Mouse (Mus musculus): Measurements from ENCODE around the gene Carm1. TPM values are rescaled to one million over a fixed set of nuclear protein-coding genes. Genes with fewer than 3 reads are reported as not detected.

Gene Carm1
- polyA plus RNA-seq, 1 experiment from 2014 or later: 29.9 TPM

DNA sequence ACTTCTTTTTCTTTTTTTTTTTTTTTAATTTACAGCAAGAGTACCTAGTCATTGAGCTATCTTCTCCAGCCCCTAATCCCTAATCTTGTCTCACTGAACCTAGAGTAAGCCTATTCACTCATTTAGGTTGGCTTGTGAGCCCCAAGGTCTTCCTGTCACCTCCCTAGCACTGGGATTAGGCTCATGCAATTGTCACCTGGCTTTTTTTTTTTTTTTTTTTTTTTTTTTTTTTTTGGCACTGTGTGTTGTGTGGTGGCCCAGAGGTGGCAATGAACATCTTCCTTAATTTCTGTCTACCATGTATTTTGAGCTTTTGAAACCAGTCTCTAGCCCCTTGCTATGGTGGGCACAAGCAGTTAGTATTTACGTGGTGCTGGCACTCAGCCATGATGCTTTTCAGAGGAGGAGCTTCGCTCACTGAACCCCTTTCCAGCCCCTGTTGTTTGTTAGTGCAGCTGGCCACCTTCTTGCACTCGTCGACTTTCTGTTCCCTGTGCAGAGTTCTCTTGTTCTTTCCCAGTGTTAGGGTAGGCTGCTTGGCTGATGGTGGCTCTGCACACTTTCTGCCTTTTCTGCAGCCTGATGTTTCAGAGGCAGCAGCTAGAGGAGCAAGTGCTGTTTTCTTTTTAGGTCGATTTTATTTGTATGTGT is 80.6 kb downstream of the Carm1 start:
- 64% methylated on average over 5 of the region's 5 CpGs for WGBS

DNA sequence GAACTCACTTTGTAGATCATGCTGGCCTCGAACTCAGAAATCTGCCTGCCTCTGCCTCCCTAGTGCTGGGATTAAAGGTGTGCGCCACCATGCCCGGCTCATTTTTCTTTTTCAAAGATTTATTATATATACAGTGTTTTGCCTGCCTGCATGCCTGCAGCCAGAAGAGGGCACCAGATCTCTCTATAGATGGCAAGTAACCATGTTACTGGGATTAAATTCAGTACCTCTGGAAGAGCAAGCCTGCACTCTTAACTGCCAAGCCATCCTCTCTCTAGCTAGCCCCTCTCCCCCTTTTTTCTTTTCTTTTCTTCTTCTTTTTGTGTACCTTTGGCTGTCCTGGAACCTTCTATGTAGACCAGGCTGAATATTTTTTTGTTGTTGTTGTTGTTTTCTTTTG is 84.0 kb downstream of the Carm1 start:
- no peak for ATAC-seq (ENCODE audit: low FRiP score)
- H3K27ac ChIP-seq: no peak overlapping the region
- peaks cover 23% of the 10 kb centered on the region for H3K4me1 ChIP-seq (replicated peaks)
- H3K36me3 ChIP-seq: peaks cover 32% of the 10 kb centered on the region
- no peak overlapping the region for H3K4me2 ChIP-seq
- no peak overlapping the region for H3K9ac ChIP-seq
- 82% methylated on average over 3 of the region's 3 CpGs for WGBS
- no peaks in the 10 kb centered on the region for H3K27me3 ChIP-seq
- H3K4me3 ChIP-seq: no peak overlapping the region
- H3K9me3 ChIP-seq: no peaks in the 10 kb centered on the region

More for the DNA sequence above, 80.6 kb downstream of the Carm1 start:
- Histone ChIP-seq H3K27ac (peak overlapping the region; percentile 69; the same call in 1 of the 2 replicates), H3K9ac (no peak overlapping the region), H3K4me3 (no peak overlapping the region), H3K9me3 (no peaks in the 10 kb centered on the region), H3K27me3 (no peaks in the 10 kb centered on the region), H3K4me2 (no peak overlapping the region), H3K4me1 (replicated peaks) (peaks cover 26% of the 10 kb centered on the region), H3K36me3 (no peaks in the 10 kb centered on the region; the same call in 1 of the 2 replicates)
- no peak for ATAC-seq (ENCODE audit: low FRiP score)

DNA sequence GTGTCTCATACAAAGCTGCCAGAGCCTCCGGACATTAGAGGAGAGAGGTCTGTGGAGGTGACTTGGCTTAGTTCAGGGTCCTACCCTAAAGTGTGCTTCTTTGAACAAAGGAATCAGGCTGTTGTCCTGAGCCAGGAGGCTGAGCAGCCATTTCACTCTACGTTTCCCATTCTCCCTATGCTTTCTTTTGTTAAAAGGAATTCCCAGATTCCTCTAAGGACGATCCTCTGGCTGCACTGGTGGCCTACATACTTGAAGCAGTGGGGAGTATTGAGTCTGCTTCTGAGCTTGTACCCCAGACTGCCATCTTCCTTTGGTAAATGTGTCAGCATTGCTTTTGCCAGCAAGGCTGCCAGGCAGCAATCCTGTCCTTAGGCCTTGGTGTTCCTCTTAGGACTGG is 86.4 kb downstream of the Carm1 start:
- no peak for ATAC-seq (ENCODE audit: low FRiP score)
- H3K27ac ChIP-seq: no peak overlapping the region
- peaks cover 18% of the 10 kb centered on the region for H3K4me1 ChIP-seq (replicated peaks)
- H3K36me3 ChIP-seq: peaks cover 56% of the 10 kb centered on the region
- no peaks in the 10 kb centered on the region for H3K27me3 ChIP-seq
- H3K9ac ChIP-seq: no peak overlapping the region
- no peak overlapping the region for H3K4me2 ChIP-seq
- H3K9me3 ChIP-seq: no peaks in the 10 kb centered on the region
- WGBS: 71% methylated on average over 3 of the region's 3 CpGs
- no peak overlapping the region for H3K4me3 ChIP-seq

DNA sequence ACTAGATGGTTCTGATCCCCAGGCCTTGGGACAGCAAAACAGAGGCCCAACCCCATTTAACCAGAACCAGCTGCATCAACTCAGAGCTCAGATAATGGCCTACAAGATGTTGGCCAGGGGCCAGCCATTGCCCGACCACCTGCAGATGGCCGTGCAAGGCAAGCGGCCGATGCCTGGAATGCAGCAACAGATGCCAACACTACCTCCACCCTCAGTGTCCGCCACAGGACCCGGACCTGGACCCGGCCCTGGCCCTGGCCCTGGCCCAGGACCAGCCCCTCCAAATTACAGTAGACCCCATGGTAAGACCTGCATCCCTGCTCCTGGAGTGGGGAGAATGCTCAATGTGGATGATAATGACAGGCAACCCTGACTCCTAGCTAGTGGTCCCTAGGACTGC is 88.9 kb downstream of the Carm1 start:
- H3K4me1 ChIP-seq (replicated peaks): peaks cover 18% of the 10 kb centered on the region
- 49% methylated on average over 7 of the region's 7 CpGs for WGBS
- no peak overlapping the region for H3K27ac ChIP-seq
- H3K4me2 ChIP-seq: no peak overlapping the region
- peaks cover 81% of the 10 kb centered on the region for H3K36me3 ChIP-seq
- H3K9me3 ChIP-seq: no peaks in the 10 kb centered on the region
- no peak for ATAC-seq (ENCODE audit: low FRiP score)
- no peak overlapping the region for H3K4me3 ChIP-seq
- H3K27me3 ChIP-seq: no peaks in the 10 kb centered on the region
- H3K9ac ChIP-seq: no peak overlapping the region

DNA sequence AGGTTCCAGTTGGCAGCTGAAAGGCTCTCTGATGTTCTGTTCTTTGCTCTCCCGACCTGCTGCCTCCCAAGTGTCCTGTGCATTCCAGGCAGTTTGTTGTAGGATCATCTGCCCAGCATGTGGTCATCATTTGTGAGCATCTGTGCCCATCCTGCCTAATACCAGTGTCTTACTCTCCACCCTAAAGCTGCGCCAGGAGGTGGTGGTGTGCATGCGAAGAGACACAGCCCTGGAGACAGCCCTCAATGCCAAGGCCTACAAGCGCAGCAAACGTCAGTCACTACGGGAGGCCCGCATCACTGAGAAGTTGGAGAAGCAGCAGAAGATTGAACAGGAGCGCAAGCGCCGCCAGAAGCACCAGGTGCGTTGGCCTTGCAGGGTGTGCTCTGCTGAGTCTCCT is 92.3 kb downstream of the Carm1 start:
- no peak for ATAC-seq (ENCODE audit: low FRiP score)
- 93% methylated on average over 11 of the region's 11 CpGs for WGBS
- peaks cover 100% of the 10 kb centered on the region for H3K36me3 ChIP-seq

More for the DNA sequence above, 92.3 kb downstream of the Carm1 start:
- H3K9me3 ChIP-seq: no peaks in the 10 kb centered on the region
- no peak overlapping the region for H3K4me2 ChIP-seq
- no peaks in the 10 kb centered on the region for H3K27me3 ChIP-seq
- H3K27ac ChIP-seq: no peak overlapping the region
- no peak overlapping the region for H3K9ac ChIP-seq
- no peak overlapping the region for H3K4me3 ChIP-seq
- H3K4me1 ChIP-seq (replicated peaks): peaks cover 13% of the 10 kb centered on the region

MicroRNAs encoded within 50 kb of the gene (microRNA counts, 519-probe panel; counts per million panel counts)
- 51.3 counts per million for microRNA mmu-miR-1946b

Small RNA genes within 50 kb of the gene (microRNA-seq; reads per million reads assigned to microRNA genes)
- gene Mir1946b: not detected

Other genes with a start within 250 kb of the Carm1 start
- 0.62 and 0.71 TPM in 2 replicates for gene Ap1m2, start 234.6 kb upstream of the Carm1 start, polyA plus RNA-seq (2015; fragmentation: Nextera tagmentation; extraction: Ambion mirVana)
- gene Slc44a2, start 226.2 kb upstream of the Carm1 start, polyA plus RNA-seq (2015; fragmentation: Nextera tagmentation; extraction: Ambion mirVana): 68.1 and 73.8 TPM in 2 replicates
- 253 and 276 TPM in 2 replicates for gene Ilf3, start 179.0 kb upstream of the Carm1 start, polyA plus RNA-seq (2015; fragmentation: Nextera tagmentation; extraction: Ambion mirVana)
- 50.6 and 54.0 TPM in 2 replicates for gene Qtrt1, start 135.1 kb upstream of the Carm1 start, polyA plus RNA-seq (2015; fragmentation: Nextera tagmentation; extraction: Ambion mirVana)
- gene Dnm2, start 122.0 kb upstream of the Carm1 start, polyA plus RNA-seq (2015; fragmentation: Nextera tagmentation; extraction: Ambion mirVana): 64.9 and 72.1 TPM in 2 replicates
- 57.0 and 61.8 TPM in 2 replicates for gene Tmed1, start 36.6 kb upstream of the Carm1 start, polyA plus RNA-seq (2015; fragmentation: Nextera tagmentation; extraction: Ambion mirVana)
- 3.4 and 3.8 TPM in 2 replicates for gene AB124611, start 20.7 kb upstream of the Carm1 start, polyA plus RNA-seq (2015; fragmentation: Nextera tagmentation; extraction: Ambion mirVana)
- 53.5 and 55.0 TPM in 2 replicates for gene Timm29, start 45.8 kb downstream of the Carm1 start, polyA plus RNA-seq (2015; fragmentation: Nextera tagmentation; extraction: Ambion mirVana)
- gene Yipf2, start 45.9 kb downstream of the Carm1 start, polyA plus RNA-seq (2015; fragmentation: Nextera tagmentation; extraction: Ambion mirVana): 25.7 and 27.7 TPM in 2 replicates
- gene Smarca4, start 69.3 kb downstream of the Carm1 start, polyA plus RNA-seq (2015; fragmentation: Nextera tagmentation; extraction: Ambion mirVana): 156 and 158 TPM in 2 replicates
- 12.4 and 15.6 TPM in 2 replicates for gene Ldlr, start 176.6 kb downstream of the Carm1 start, polyA plus RNA-seq (2015; fragmentation: Nextera tagmentation; extraction: Ambion mirVana)
- gene Spc24, start 213.4 kb downstream of the Carm1 start, polyA plus RNA-seq (2015; fragmentation: Nextera tagmentation; extraction: Ambion mirVana): 22.0 and 26.4 TPM in 2 replicates